Mouse (Mus musculus) limb, embryonic 13.5 days (tissue): ENCODE results near the gene Acvr1. TPM values are rescaled to one million over a fixed set of nuclear protein-coding genes. Genes with fewer than 3 reads are reported as not detected.

Experiments used
- ATAC-seq: fragments of 200-750 bp; cut with Nextera tagmentation; 2 replicates; pipeline ENCODE4 v1.8.0; 2017; ENCODE audit warnings: low read depth, moderate number of reproducible peaks, moderate TSS enrichment; ENCODE audit not compliant: low FRiP score
- H3K27ac ChIP-seq: fragments of 300-500 bp; sonication (generic); 2 replicates; pipeline ENCODE4 v1.5.1; 2015; ENCODE audit warnings: inconsistent platforms, mild to moderate bottlenecking, moderate library complexity
- H3K27me3 ChIP-seq: fragments of 300-500 bp; sonication (generic); 2 replicates; pipeline ENCODE4 v1.6.1; 2015; ENCODE audit warnings: mild to moderate bottlenecking, inconsistent platforms
- H3K36me3 ChIP-seq: fragments of 300-500 bp; sonication (generic); 2 replicates; pipeline ENCODE4 v1.6.1; 2015; ENCODE audit warnings: inconsistent platforms, mild to moderate bottlenecking, moderate library complexity
- H3K4me1 ChIP-seq: fragments of 300-500 bp; sonication (generic); 2 replicates; pipeline ENCODE4 v1.6.1; 2015; ENCODE audit warnings: inconsistent platforms
- H3K4me2 ChIP-seq: fragments of 300-500 bp; sonication (generic); replicated peaks from 2 replicates; pipeline ENCODE4 v1.6.1; 2015; ENCODE audit warnings: inconsistent platforms, mild to moderate bottlenecking, moderate library complexity
- H3K4me3 ChIP-seq: fragments of 300-500 bp; sonication (generic); 2 replicates; pipeline ENCODE4 v1.5.1; 2015; ENCODE audit warnings: moderate library complexity, mild to moderate bottlenecking, inconsistent platforms
- H3K9ac ChIP-seq: fragments of 300-500 bp; sonication (generic); 2 replicates; pipeline ENCODE4 v1.6.1; 2015; ENCODE audit warnings: mild to moderate bottlenecking, inconsistent platforms
- H3K9me3 ChIP-seq: fragments of 300-500 bp; sonication (generic); 2 replicates; pipeline ENCODE4 v1.6.1; 2016; ENCODE audit warnings: inconsistent platforms
- WGBS: fragments of 180-500 bp; shearing (Covaris S2); methylation state at CpG from one replicate; pipeline ENCODE4 v1.1.7; 2015; 5-methylcytosine and 5-hydroxymethylcytosine counted together
- polyA plus RNA-seq: library from polyadenylated mRNA; unstranded; fragments of >200 nt; fragmentation: Nextera tagmentation; extraction: Ambion mirVana; gene quantifications from 2 replicates; pipeline ENCODE4 v1.2.1, GENCODE M21; 2015

The Acvr1 gene
- polyA plus RNA-seq, 1 experiment from 2014 or later = 8.6 TPM

DNA sequence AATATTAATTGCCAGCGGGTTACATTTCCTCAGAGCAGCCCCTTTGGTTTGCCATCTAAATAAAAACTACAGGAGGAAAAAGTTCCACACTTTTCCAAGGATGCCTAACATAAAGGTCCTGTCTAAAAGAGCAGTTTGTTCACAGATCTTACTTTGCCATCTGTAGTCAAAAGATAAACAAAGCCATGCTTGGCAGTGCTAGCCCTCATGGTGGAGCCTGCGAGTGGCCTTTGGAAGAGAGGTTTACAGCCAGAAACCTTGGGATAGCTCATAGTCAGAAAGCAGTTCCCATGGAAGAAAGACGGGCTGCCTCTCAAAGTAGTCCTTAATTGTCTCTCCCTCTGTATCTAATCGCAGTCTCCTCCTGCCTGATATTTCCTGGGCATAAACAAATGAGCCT, 36.4 kb downstream of the Acvr1 start:
- Histone ChIP-seq H3K27ac (no peak overlapping the region), H3K4me1 (peaks cover 67% of the 10 kb centered on the region), H3K27me3 (no peaks in the 10 kb centered on the region), H3K4me3 (no peak overlapping the region), H3K4me2 (no peak overlapping the region), H3K9me3 (no peaks in the 10 kb centered on the region), H3K9ac (no peak overlapping the region), H3K36me3 (no peaks in the 10 kb centered on the region)
- 69% methylated on average over 4 of the region's 4 CpGs for WGBS
- no peak for ATAC-seq

GRCm38 (mm10) chr2:58529860-58530440, 37.0 kb downstream of the Acvr1 start:
- WGBS = 33% methylated on average over 7 of the region's 7 CpGs
- Histone ChIP-seq H3K36me3 (no peaks in the 10 kb centered on the region), H3K4me2 (no peak overlapping the region), H3K4me1 (peaks cover 63% of the 10 kb centered on the region), H3K4me3 (no peak overlapping the region), H3K27ac (no peak overlapping the region), H3K9ac (no peak overlapping the region), H3K27me3 (no peaks in the 10 kb centered on the region), H3K9me3 (no peaks in the 10 kb centered on the region)
- no peak for ATAC-seq

GRCm38 (mm10) chr2:58529384-58529783, 37.6 kb downstream of the Acvr1 start:
- no peak for ATAC-seq
- 50% methylated on average over 5 of the region's 5 CpGs for WGBS
- H3K27ac ChIP-seq = no peak overlapping the region
- no peak overlapping the region for H3K4me2 ChIP-seq
- H3K36me3 ChIP-seq = no peaks in the 10 kb centered on the region
- no peaks in the 10 kb centered on the region for H3K9me3 ChIP-seq
- no peak overlapping the region for H3K9ac ChIP-seq
- H3K27me3 ChIP-seq = no peaks in the 10 kb centered on the region
- H3K4me3 ChIP-seq = no peak overlapping the region
- peaks cover 58% of the 10 kb centered on the region for H3K4me1 ChIP-seq

DNA sequence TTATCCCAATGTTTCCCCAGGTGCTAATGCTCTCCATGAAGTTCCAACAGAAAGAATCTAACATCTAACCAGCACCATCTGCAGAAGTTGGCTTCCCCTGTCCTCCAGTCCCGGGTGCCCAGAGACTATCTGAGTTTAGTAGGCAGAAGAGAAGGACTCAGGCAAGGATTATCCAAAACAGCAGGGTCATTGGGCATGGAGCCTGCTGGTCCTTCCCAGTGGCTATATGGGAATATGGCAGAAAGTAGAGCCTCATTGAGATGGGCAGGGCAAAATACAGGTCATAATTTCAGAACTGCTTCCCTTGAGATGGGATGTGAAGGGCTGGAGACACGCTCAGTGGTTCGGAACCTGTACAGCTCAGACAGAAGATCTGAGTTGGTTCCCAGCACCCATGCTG, 39.2 kb downstream of the Acvr1 start:
- ATAC-seq = no peak
- Histone ChIP-seq H3K4me2 (no peak overlapping the region), H3K4me1 (peaks cover 51% of the 10 kb centered on the region), H3K36me3 (no peaks in the 10 kb centered on the region), H3K27ac (no peak overlapping the region), H3K27me3 (no peaks in the 10 kb centered on the region), H3K9me3 (no peaks in the 10 kb centered on the region), H3K4me3 (no peak overlapping the region), H3K9ac (no peak overlapping the region)
- WGBS = 89% methylated on average over 3 of the region's 3 CpGs

DNA sequence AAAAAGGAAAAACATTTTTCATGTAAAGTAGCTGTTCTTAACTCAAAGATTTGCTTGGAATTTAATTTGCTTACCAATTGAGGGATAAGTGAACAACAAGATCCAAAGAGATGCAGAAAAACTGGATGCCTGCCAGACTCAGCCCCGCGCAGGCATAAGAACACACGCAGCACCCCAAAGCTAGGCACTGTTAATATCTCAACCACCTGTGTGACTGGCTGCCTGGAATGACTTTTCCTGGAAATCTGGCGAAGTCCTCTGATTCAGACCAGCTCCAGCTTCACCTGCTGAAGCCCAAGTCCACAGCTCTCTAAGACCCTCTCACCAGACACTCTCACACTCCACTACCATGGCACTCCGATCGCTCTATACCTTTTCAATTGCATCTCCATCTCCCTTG, 42.6 kb downstream of the Acvr1 start:
- Histone ChIP-seq H3K27me3 (no peaks in the 10 kb centered on the region), H3K9ac (no peak overlapping the region), H3K9me3 (no peaks in the 10 kb centered on the region), H3K4me3 (no peak overlapping the region), H3K4me2 (no peak overlapping the region), H3K4me1 (peaks cover 29% of the 10 kb centered on the region), H3K36me3 (no peaks in the 10 kb centered on the region), H3K27ac (no peak overlapping the region)
- no peak for ATAC-seq
- 59% methylated on average over 6 of the region's 6 CpGs for WGBS

DNA sequence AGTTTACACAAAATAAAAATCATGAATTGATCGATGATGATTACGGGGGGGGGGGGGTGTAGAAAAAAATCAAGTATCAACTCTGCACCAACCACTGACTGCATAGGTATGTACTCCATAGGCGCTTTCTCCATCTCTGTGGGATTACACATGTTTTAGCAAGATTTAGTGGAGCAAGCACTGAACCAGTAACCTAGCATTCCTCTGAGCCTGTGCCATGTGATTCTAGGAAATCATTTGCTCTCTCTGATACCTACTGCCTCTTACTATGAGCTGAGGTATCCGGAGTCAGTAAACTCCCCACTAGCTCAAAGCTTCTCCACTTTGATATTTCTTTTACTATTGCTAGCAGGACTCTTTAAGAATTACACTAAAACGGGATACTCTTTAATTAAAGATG, 43.1 kb downstream of the Acvr1 start:
- Histone ChIP-seq H3K4me2 (no peak overlapping the region), H3K4me1 (peaks cover 28% of the 10 kb centered on the region), H3K4me3 (no peak overlapping the region), H3K27ac (no peak overlapping the region), H3K9me3 (no peaks in the 10 kb centered on the region), H3K9ac (no peak overlapping the region), H3K27me3 (no peaks in the 10 kb centered on the region), H3K36me3 (no peaks in the 10 kb centered on the region)
- 85% methylated on average over 5 of the region's 5 CpGs for WGBS
- ATAC-seq = no peak

DNA sequence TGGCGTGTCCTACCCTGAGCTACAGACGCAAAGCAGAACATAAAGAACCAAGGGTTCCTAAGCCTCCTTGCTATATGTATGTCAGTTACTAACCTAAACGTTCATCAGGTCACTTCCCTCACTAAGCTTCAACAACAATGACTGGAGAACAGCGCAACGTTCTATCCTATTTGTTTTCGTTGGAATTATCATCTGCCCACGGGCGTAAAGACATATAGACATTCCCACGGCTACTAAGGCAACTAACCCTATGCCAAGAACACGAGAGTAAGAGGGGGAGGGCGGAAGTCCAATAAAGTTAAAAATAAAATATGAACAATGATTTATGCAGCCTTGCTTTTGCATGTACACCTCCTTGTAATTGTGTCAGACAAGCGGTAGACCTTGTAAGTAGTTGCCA, 43.9 kb downstream of the Acvr1 start:
- WGBS = 78% methylated on average over 12 of the region's 12 CpGs
- Histone ChIP-seq H3K36me3 (no peaks in the 10 kb centered on the region), H3K4me2 (no peak overlapping the region), H3K9ac (no peak overlapping the region), H3K27me3 (no peaks in the 10 kb centered on the region), H3K27ac (no peak overlapping the region), H3K4me1 (peaks cover 29% of the 10 kb centered on the region), H3K4me3 (no peak overlapping the region), H3K9me3 (no peaks in the 10 kb centered on the region)
- ATAC-seq = no peak

GRCm38 (mm10) chr2:58521621-58522020, 45.3 kb downstream of the Acvr1 start:
- Histone ChIP-seq H3K4me1 (peaks cover 35% of the 10 kb centered on the region), H3K9me3 (no peaks in the 10 kb centered on the region), H3K27me3 (no peaks in the 10 kb centered on the region), H3K27ac (no peak overlapping the region), H3K9ac (no peak overlapping the region), H3K36me3 (no peaks in the 10 kb centered on the region), H3K4me2 (no peak overlapping the region), H3K4me3 (no peak overlapping the region)
- no peak for ATAC-seq
- WGBS = 79% methylated on average over 6 of the region's 6 CpGs

- Histone ChIP-seq H3K36me3 (no peaks in the 10 kb centered on the region), H3K4me3 (no peak overlapping the region), H3K27me3 (no peaks in the 10 kb centered on the region), H3K27ac (no peak overlapping the region), H3K9ac (no peak overlapping the region), H3K4me2 (no peak overlapping the region), H3K4me1 (peaks cover 44% of the 10 kb centered on the region), H3K9me3 (no peaks in the 10 kb centered on the region)
- WGBS = 87% methylated on average over 9 of the region's 9 CpGs
- ATAC-seq = no peak
Observed at GRCm38 (mm10) chr2:58520727-58521126, 46.2 kb downstream of the Acvr1 start.

GRCm38 (mm10) chr2:58518517-58518916, 48.4 kb downstream of the Acvr1 start:
- WGBS = 74% methylated on average over 1 of the region's 1 CpGs
- Histone ChIP-seq H3K36me3 (0 out of 2 replicates have a peak, but pooled peaks cover 2% of the 10 kb centered on the region), H3K27ac (no peak overlapping the region), H3K9ac (no peak overlapping the region), H3K4me1 (peaks cover 43% of the 10 kb centered on the region), H3K27me3 (no peaks in the 10 kb centered on the region), H3K4me2 (no peak overlapping the region), H3K9me3 (no peaks in the 10 kb centered on the region), H3K4me3 (no peak overlapping the region)
- ATAC-seq = no peak

- Histone ChIP-seq H3K9ac (no peak overlapping the region), H3K36me3 (0 out of 2 replicates have a peak, but pooled peaks cover 2% of the 10 kb centered on the region), H3K4me1 (peaks cover 33% of the 10 kb centered on the region), H3K4me2 (no peak overlapping the region), H3K27ac (peak overlapping the region; percentile 48; the same call in 1 of the 2 replicates), H3K9me3 (no peaks in the 10 kb centered on the region), H3K27me3 (no peaks in the 10 kb centered on the region), H3K4me3 (no peak overlapping the region)
- no peak for ATAC-seq
- 55% methylated on average over 6 of the region's 6 CpGs for WGBS
Observed at GRCm38 (mm10) chr2:58516920-58517319, 50.0 kb downstream of the Acvr1 start.

GRCm38 (mm10) chr2:58516000-58516399, 51.0 kb downstream of the Acvr1 start:
- H3K36me3 ChIP-seq = 0 out of 2 replicates have a peak, but pooled peaks cover 2% of the 10 kb centered on the region
- H3K27me3 ChIP-seq = no peaks in the 10 kb centered on the region
- H3K4me1 ChIP-seq = peaks cover 28% of the 10 kb centered on the region
- no peak overlapping the region for H3K9ac ChIP-seq
- ATAC-seq = no peak
- peak overlapping the region; percentile 36; the same call in 1 of the 2 replicates for H3K4me2 ChIP-seq
- H3K4me3 ChIP-seq = no peak overlapping the region
- 43% methylated on average over 15 of the region's 15 CpGs for WGBS
- peak overlapping the region; percentile 34; the same call in 1 of the 2 replicates for H3K27ac ChIP-seq
- H3K9me3 ChIP-seq = no peaks in the 10 kb centered on the region

- H3K4me1 ChIP-seq = peaks cover 28% of the 10 kb centered on the region
- no peak overlapping the region for H3K9ac ChIP-seq
- no peak for ATAC-seq
- no peaks in the 10 kb centered on the region for H3K27me3 ChIP-seq
- 90% methylated on average over 11 of the region's 11 CpGs for WGBS
- H3K4me3 ChIP-seq = no peak overlapping the region
- H3K9me3 ChIP-seq = no peaks in the 10 kb centered on the region
- no peak overlapping the region for H3K4me2 ChIP-seq
- no peak overlapping the region for H3K27ac ChIP-seq
- H3K36me3 ChIP-seq = 0 out of 2 replicates have a peak, but pooled peaks cover 2% of the 10 kb centered on the region
Observed at GRCm38 (mm10) chr2:58514489-58514888, 52.5 kb downstream of the Acvr1 start.
